Mouse (Mus musculus) bone marrow macrophage, adult 2 months (primary cell): Measurements from ENCODE around the gene Akt1.

Source experiments
- CTCF ChIP-seq: IDR thresholded peaks from 2 replicates; pipeline ENCODE4 v1.5.1; 2012; ENCODE audit warnings: low read depth, mild to moderate bottlenecking, low read length, moderate library complexity
- POLR2A ChIP-seq: IDR thresholded peaks from 2 replicates; pipeline ENCODE4 v1.6.1; 2012; ENCODE audit warnings: mild to moderate bottlenecking, low read depth, low read length, borderline replicate concordance

- TF ChIP-seq POLR2A (no peak), CTCF (no peak)
These were observed 3.8 kb downstream of the Akt1 start for GRCm38 (mm10) chr12:112670718-112671393.
